Mouse (Mus musculus) intestine, embryonic 14.5 days (tissue): ENCODE results near the gene Krt42. TPM values are rescaled to one million over a fixed set of nuclear protein-coding genes. Genes with fewer than 3 reads are reported as not detected.

Source experiments
- ATAC-seq: fragments of 200-750 bp; cut with Nextera tagmentation; replicated peaks from 2 replicates; pipeline ENCODE4 v1.8.0; 2017; ENCODE audit warnings: low read depth, moderate number of reproducible peaks, moderate TSS enrichment, moderate library complexity; ENCODE audit not compliant: low FRiP score, low TSS enrichment
- DNase-seq: peaks from one replicate; pipeline ENCODE4 v3.0.0-alpha.2; 2018; ENCODE audit warnings: low spot score
- H3K27ac ChIP-seq: fragments of 300-500 bp; sonication (generic); 2 replicates; pipeline ENCODE4 v1.5.1; 2014; ENCODE audit warnings: low read depth, mild to moderate bottlenecking, control low read depth
- H3K27me3 ChIP-seq: fragments of 300-500 bp; sonication (generic); replicated peaks from 2 replicates; pipeline ENCODE4 v1.6.1; 2014; ENCODE audit warnings: low read length, control low read depth; ENCODE audit not compliant: control insufficient read depth, insufficient read depth
- H3K36me3 ChIP-seq: fragments of 300-500 bp; sonication (generic); 2 replicates; pipeline ENCODE4 v1.6.1; 2014; ENCODE audit warnings: low read length, control low read depth; ENCODE audit not compliant: control insufficient read depth, insufficient read depth
- H3K4me1 ChIP-seq: fragments of 300-500 bp; sonication (generic); replicated peaks from 2 replicates; pipeline ENCODE4 v1.6.1; 2014; ENCODE audit warnings: low read length, control low read depth, mixed read lengths; ENCODE audit not compliant: control insufficient read depth, insufficient read depth
- H3K4me2 ChIP-seq: fragments of 300-500 bp; sonication (generic); 2 replicates; pipeline ENCODE4 v1.6.1; 2014; ENCODE audit warnings: low read length
- H3K4me3 ChIP-seq: fragments of 300-500 bp; sonication (generic); 2 replicates; pipeline ENCODE4 v1.5.1; 2014; ENCODE audit warnings: low read depth, low read length, control low read depth, mixed read lengths
- H3K9ac ChIP-seq: fragments of 300-500 bp; sonication (generic); 2 replicates; pipeline ENCODE4 v1.6.1; 2014; ENCODE audit warnings: mild to moderate bottlenecking, low read length
- H3K9me3 ChIP-seq: fragments of 300-500 bp; sonication (generic); 2 replicates; pipeline ENCODE4 v1.6.1; 2016; ENCODE audit warnings: low read length, control low read depth; ENCODE audit not compliant: control insufficient read depth
- WGBS: fragments of 180-500 bp; shearing (Covaris S2); extraction: QIAGEN DNeasy Blood & Tissue Kit; methylation state at CpG from one replicate; pipeline ENCODE4 v1.1.7; 2014; 5-methylcytosine and 5-hydroxymethylcytosine counted together
- polyA plus RNA-seq: library from polyadenylated mRNA; unstranded; fragments of >200 nt; fragmentation: Nextera tagmentation; extraction: Ambion mirVana; gene quantifications from 2 replicates; pipeline ENCODE4 v1.2.1, GENCODE M21; 2014

Gene Krt42
- polyA plus RNA-seq, 1 experiment from 2014 or later: not detected

GRCm38 (mm10) chr11:100287024-100287423 lies 17.4 kb upstream of the Krt42 start:
- H3K4me3 ChIP-seq: no peak overlapping the region

GRCm38 (mm10) chr11:100284988-100285387 lies 15.3 kb upstream of the Krt42 start:
- Histone ChIP-seq H3K27ac (no peak overlapping the region), H3K4me2 (no peak overlapping the region), H3K4me3 (no peak overlapping the region), H3K9me3 (no peaks in the 10 kb centered on the region), H3K27me3 (no peaks in the 10 kb centered on the region), H3K9ac (no peak overlapping the region), H3K36me3 (no peaks in the 10 kb centered on the region), H3K4me1 (peaks cover 2% of the 10 kb centered on the region; the same call in 1 of the 2 replicates)
- ATAC-seq (no peak), DNase-seq (no peak)
- 80% methylated on average over 4 of the region's 4 CpGs for WGBS

More at GRCm38 (mm10) chr11:100287024-100287423, 17.4 kb upstream of the Krt42 start:
- peak overlapping the region; percentile 19; the same call in 1 of the 2 replicates for H3K27ac ChIP-seq
- no peaks in the 10 kb centered on the region for H3K9me3 ChIP-seq
- H3K4me2 ChIP-seq: no peak overlapping the region
- peak; percentile 37 for ATAC-seq
- peak; percentile 72 for DNase-seq
- peaks cover 10% of the 10 kb centered on the region for H3K4me1 ChIP-seq
- 33% methylated on average over 10 of the region's 10 CpGs for WGBS
- no peaks in the 10 kb centered on the region for H3K27me3 ChIP-seq
- no peaks in the 10 kb centered on the region for H3K36me3 ChIP-seq
- H3K9ac ChIP-seq: no peak overlapping the region

GRCm38 (mm10) chr11:100282549-100282948 lies 12.9 kb upstream of the Krt42 start:
- no peak overlapping the region for H3K27ac ChIP-seq
- 23% methylated on average over 10 of the region's 10 CpGs for WGBS
- no peaks in the 10 kb centered on the region for H3K36me3 ChIP-seq
- peak; percentile 89 for DNase-seq
- H3K4me2 ChIP-seq: no peak overlapping the region
- ATAC-seq: no peak
- no peak overlapping the region for H3K4me3 ChIP-seq
- H3K9ac ChIP-seq: no peak overlapping the region
- H3K27me3 ChIP-seq: no peaks in the 10 kb centered on the region
- no peaks in the 10 kb centered on the region for H3K4me1 ChIP-seq
- no peaks in the 10 kb centered on the region for H3K9me3 ChIP-seq

GRCm38 (mm10) chr11:100281596-100282544 lies 12.2 kb upstream of the Krt42 start:
- DNase-seq (peak; percentile 98), ATAC-seq (peak; percentile 18; the same call in 1 of the 2 replicates)
- Histone ChIP-seq H3K27ac (no peak overlapping the region), H3K9me3 (no peaks in the 10 kb centered on the region), H3K4me1 (no peaks in the 10 kb centered on the region), H3K4me3 (no peak overlapping the region), H3K36me3 (no peaks in the 10 kb centered on the region), H3K4me2 (no peak overlapping the region), H3K9ac (no peak overlapping the region), H3K27me3 (no peaks in the 10 kb centered on the region)
- 20% methylated on average over 11 of the region's 11 CpGs for WGBS

GRCm38 (mm10) chr11:100278759-100279158 lies 9.1 kb upstream of the Krt42 start:
- no peaks in the 10 kb centered on the region for H3K9me3 ChIP-seq
- H3K36me3 ChIP-seq: no peaks in the 10 kb centered on the region
- WGBS: 39% methylated on average over 5 of the region's 5 CpGs
- H3K27ac ChIP-seq: no peak overlapping the region
- H3K27me3 ChIP-seq: no peaks in the 10 kb centered on the region
- H3K4me3 ChIP-seq: no peak overlapping the region
- ATAC-seq (no peak), DNase-seq (no peak)
- no peak overlapping the region for H3K9ac ChIP-seq
- no peak overlapping the region for H3K4me2 ChIP-seq
- no peaks in the 10 kb centered on the region for H3K4me1 ChIP-seq

GRCm38 (mm10) chr11:100277726-100278480 lies 8.2 kb upstream of the Krt42 start:
- 64% methylated on average over 15 of the region's 15 CpGs for WGBS
- no peak for ATAC-seq
- H3K36me3 ChIP-seq: no peaks in the 10 kb centered on the region
- no peaks in the 10 kb centered on the region for H3K4me1 ChIP-seq
- no peak overlapping the region for H3K9ac ChIP-seq
- no peak overlapping the region for H3K4me3 ChIP-seq
- no peak for DNase-seq
- H3K9me3 ChIP-seq: no peaks in the 10 kb centered on the region
- H3K27ac ChIP-seq: no peak overlapping the region
- no peak overlapping the region for H3K4me2 ChIP-seq
- no peaks in the 10 kb centered on the region for H3K27me3 ChIP-seq

- no peak overlapping the region for H3K9ac ChIP-seq
- no peaks in the 10 kb centered on the region for H3K36me3 ChIP-seq
- H3K27me3 ChIP-seq: no peaks in the 10 kb centered on the region
- 60% methylated on average over 5 of the region's 5 CpGs for WGBS
- ATAC-seq (no peak), DNase-seq (no peak)
- no peak overlapping the region for H3K4me2 ChIP-seq
- H3K4me1 ChIP-seq: no peaks in the 10 kb centered on the region
- no peaks in the 10 kb centered on the region for H3K9me3 ChIP-seq
- no peak overlapping the region for H3K4me3 ChIP-seq
- H3K27ac ChIP-seq: no peak overlapping the region
These were observed 5.8 kb upstream of the Krt42 start for GRCm38 (mm10) chr11:100275466-100275865.

- ATAC-seq: no peak
These were observed 5.0 kb upstream of the Krt42 start for GRCm38 (mm10) chr11:100274719-100275118.

More at GRCm38 (mm10) chr11:100274719-100275118, 5.0 kb upstream of the Krt42 start:
- H3K4me1 ChIP-seq: no peaks in the 10 kb centered on the region
- WGBS: 72% methylated on average over 7 of the region's 7 CpGs
- no peak overlapping the region for H3K9ac ChIP-seq
- no peaks in the 10 kb centered on the region for H3K36me3 ChIP-seq
- no peaks in the 10 kb centered on the region for H3K9me3 ChIP-seq
- H3K27me3 ChIP-seq: no peaks in the 10 kb centered on the region
- DNase-seq: no peak
- H3K4me2 ChIP-seq: no peak overlapping the region
- no peak overlapping the region for H3K27ac ChIP-seq
- H3K4me3 ChIP-seq: no peak overlapping the region
